Mouse (Mus musculus): Measurements from ENCODE around the gene Prkx. TPM values are rescaled to one million over a fixed set of nuclear protein-coding genes. Genes with fewer than 3 reads are reported as not detected.

Prkx gene
- polyA plus RNA-seq, 1 experiment: 11.6 TPM

DNA sequence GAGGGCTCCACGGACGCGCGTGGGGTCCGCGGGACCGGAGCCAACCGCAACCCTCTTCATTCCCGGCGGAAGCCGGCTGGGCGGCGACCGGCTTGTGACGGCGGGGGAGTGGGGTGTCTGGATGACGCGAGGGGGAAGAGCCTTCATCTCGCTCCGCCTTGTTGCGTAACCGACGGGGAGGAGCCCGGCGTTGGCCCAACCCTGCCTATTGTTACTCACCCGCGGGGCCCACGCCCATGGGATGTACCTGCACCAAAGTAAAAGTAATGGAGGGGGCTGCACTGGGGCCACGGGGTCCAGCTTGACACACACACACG is 262 bp downstream of the Prkx start:
- peaks cover 45% of the 10 kb centered on the region for H3K79me2 ChIP-seq (ENCODE audit: control insufficient read depth, insufficient read depth)
- peak overlapping the region; percentile 70 for H3K4me3 ChIP-seq
- no peaks in the 10 kb centered on the region for H3K36me3 ChIP-seq (ENCODE audit: control insufficient read depth, insufficient read depth)
- H3K4me2 ChIP-seq (ENCODE audit: low read depth): peak overlapping the region; percentile 69
- H3ac ChIP-seq (ENCODE audit: control insufficient read depth, insufficient read length): no peak overlapping the region
- TF ChIP-seq CEBPB (IDR thresholded peaks at IDR 0.05; ENCODE audit: insufficient read depth, poor library complexity, severe bottlenecking) (peak; percentile 81), SRF (IDR thresholded peaks at IDR 0.05; ENCODE audit: control insufficient read depth, insufficient read length, low read depth) (no peak), MYOG (IDR thresholded peaks at IDR 0.05; ENCODE audit: control insufficient read depth in 1 of 3, insufficient read depth in 1 of 3, insufficient read length in 2 of 3, low read depth in 2 of 3) (no peak), MAX (IDR thresholded peaks at IDR 0.05; ENCODE audit: low read depth) (no peak), REST (IDR thresholded peaks at IDR 0.05; ENCODE audit: insufficient read depth, insufficient read length) (no peak), MYOD1 (IDR thresholded peaks at IDR 0.05; ENCODE audit: control insufficient read depth in 1 of 3, insufficient read length in 2 of 3, low read depth in 2 of 3) (no peak), USF1 (IDR thresholded peaks at IDR 0.05; ENCODE audit: low read depth) (no peak), TCF3 (IDR thresholded peaks at IDR 0.05; ENCODE audit: insufficient read length, low read depth) (no peak), POLR2AphosphoS2 (IDR thresholded peaks at IDR 0.05; ENCODE audit: insufficient read length, low read depth) (peak; percentile 66), E2F4 (IDR thresholded peaks at IDR 0.05; ENCODE audit: insufficient read depth) (no peak), POLR2A (IDR thresholded peaks at IDR 0.05; ENCODE audit: insufficient read length, low read depth) (peak; percentile 83), TCF12 (IDR thresholded peaks at IDR 0.05; ENCODE audit: insufficient read depth, poor library complexity, severe bottlenecking) (no peak)
- H3K27me3 ChIP-seq (ENCODE audit: control insufficient read depth, insufficient read depth, insufficient read length): no peaks in the 10 kb centered on the region

DNA sequence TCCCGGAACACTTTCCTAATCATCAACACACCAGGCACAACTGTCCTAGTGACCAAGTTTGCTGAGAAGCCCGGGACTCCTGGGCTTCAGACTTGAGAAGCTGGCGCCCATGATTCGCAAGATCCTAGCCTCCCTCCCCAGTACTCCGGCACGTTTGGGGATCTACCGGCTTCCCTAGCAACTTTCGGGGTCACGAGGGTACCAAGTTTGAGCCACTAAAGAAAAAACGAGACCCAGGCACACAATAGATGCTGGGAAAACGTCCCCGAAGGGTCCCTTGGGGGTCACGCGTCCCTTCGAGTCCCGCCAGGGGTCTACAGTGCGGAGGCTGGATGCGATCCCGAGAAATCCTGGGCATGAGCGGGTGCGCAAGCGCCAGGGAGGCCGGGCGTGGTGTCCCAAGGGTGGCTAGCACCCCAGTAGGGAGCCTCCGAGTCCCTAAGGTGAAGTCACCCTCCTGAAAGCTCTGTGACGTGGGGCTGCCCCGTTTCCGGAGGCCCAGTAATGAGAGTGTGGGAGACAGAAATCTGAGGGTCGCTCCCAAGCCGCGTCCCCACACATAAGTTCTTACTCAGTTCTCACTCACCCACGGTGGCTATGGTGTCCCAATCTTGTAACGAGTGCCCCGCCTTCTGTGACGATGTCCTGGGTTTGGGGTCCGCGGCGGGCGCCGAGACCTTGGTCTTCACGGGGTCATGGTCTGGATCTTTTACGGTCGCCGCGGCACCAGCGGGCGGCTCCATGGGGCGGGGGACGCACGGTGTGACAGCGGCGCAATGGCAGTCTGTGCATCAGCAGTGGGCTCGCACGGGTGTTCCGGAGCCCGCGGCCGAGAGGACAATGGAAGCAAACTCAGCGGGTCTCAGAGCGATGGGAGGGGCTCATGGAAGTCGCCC is 868 bp downstream of the Prkx start:
- Histone ChIP-seq H3K4me2 (ENCODE audit: low read depth) (peak overlapping the region; percentile 81), H3K27me3 (ENCODE audit: control insufficient read depth, insufficient read depth, insufficient read length) (no peaks in the 10 kb centered on the region)
- TF ChIP-seq REST (IDR thresholded peaks at IDR 0.05; ENCODE audit: insufficient read depth, insufficient read length) (no peak), MYOD1 (IDR thresholded peaks at IDR 0.05; ENCODE audit: control insufficient read depth in 1 of 3, insufficient read length in 2 of 3, low read depth in 2 of 3) (no peak), TCF3 (IDR thresholded peaks at IDR 0.05; ENCODE audit: insufficient read length, low read depth) (no peak), USF1 (IDR thresholded peaks at IDR 0.05; ENCODE audit: low read depth) (no peak), MYOG (IDR thresholded peaks at IDR 0.05; ENCODE audit: control insufficient read depth in 1 of 3, insufficient read depth in 1 of 3, insufficient read length in 2 of 3, low read depth in 2 of 3) (no peak), POLR2A (IDR thresholded peaks at IDR 0.05; ENCODE audit: insufficient read length, low read depth) (no peak), TCF12 (IDR thresholded peaks at IDR 0.05; ENCODE audit: insufficient read depth, poor library complexity, severe bottlenecking) (no peak), MAX (IDR thresholded peaks at IDR 0.05; ENCODE audit: low read depth) (no peak), E2F4 (IDR thresholded peaks at IDR 0.05; ENCODE audit: insufficient read depth) (no peak), SRF (IDR thresholded peaks at IDR 0.05; ENCODE audit: control insufficient read depth, insufficient read length, low read depth) (no peak), CEBPB (IDR thresholded peaks at IDR 0.05; ENCODE audit: insufficient read depth, poor library complexity, severe bottlenecking) (no peak), POLR2AphosphoS2 (IDR thresholded peaks at IDR 0.05; ENCODE audit: insufficient read length, low read depth) (no peak)

DNA sequence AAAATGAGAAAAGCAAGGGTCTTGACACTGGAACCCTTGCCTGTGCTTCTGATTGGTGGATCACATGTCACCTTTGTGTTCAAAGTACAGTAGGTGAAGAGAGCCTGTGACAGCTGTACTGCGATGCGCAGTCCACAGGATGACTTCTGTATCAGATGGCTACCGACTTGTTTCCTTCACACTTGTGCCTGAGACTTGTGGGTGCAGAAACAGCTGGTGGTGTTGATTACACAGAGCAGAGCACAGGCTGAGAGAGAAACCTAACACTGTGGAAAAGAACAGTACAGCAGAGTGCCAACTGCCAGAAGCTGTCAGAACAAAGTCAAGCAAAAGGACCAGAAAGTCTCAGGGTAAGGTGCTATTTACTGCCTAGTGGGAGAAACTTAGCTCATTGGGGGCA is 7.4 kb downstream of the Prkx start:
- no peaks in the 10 kb centered on the region for H3K36me3 ChIP-seq (ENCODE audit: control insufficient read depth, insufficient read depth)
- no peaks in the 10 kb centered on the region for H3K27me3 ChIP-seq (ENCODE audit: control insufficient read depth, insufficient read depth, insufficient read length)
- H3K79me2 ChIP-seq (ENCODE audit: control insufficient read depth, insufficient read depth): peaks cover 52% of the 10 kb centered on the region
- H3ac ChIP-seq (ENCODE audit: control insufficient read depth, insufficient read length): no peak overlapping the region
- H3K4me2 ChIP-seq (ENCODE audit: low read depth): peak overlapping the region; percentile 13
- TF ChIP-seq E2F4 (IDR thresholded peaks at IDR 0.05; ENCODE audit: insufficient read depth): no peak
- no peak for TF ChIP-seq SRF (IDR thresholded peaks at IDR 0.05; ENCODE audit: control insufficient read depth, insufficient read length, low read depth)
- TF ChIP-seq MYOD1 (IDR thresholded peaks at IDR 0.05; ENCODE audit: control insufficient read depth in 1 of 3, insufficient read length in 2 of 3, low read depth in 2 of 3): peak; percentile 1 to 84 (median 79)
- TF ChIP-seq TCF12 (IDR thresholded peaks at IDR 0.05; ENCODE audit: insufficient read depth, poor library complexity, severe bottlenecking): peak; percentile 27
- TF ChIP-seq MYOG (IDR thresholded peaks at IDR 0.05; ENCODE audit: control insufficient read depth in 1 of 3, insufficient read depth in 1 of 3, insufficient read length in 2 of 3, low read depth in 2 of 3): peak; percentile 42 to 88 (median 88)
- H3K4me3 ChIP-seq: no peak overlapping the region

More for the DNA sequence above, 868 bp downstream of the Prkx start:
- no peak overlapping the region for H3ac ChIP-seq (ENCODE audit: control insufficient read depth, insufficient read length)
- H3K4me3 ChIP-seq: peak overlapping the region; percentile 70
- peaks cover 51% of the 10 kb centered on the region for H3K79me2 ChIP-seq (ENCODE audit: control insufficient read depth, insufficient read depth)
- H3K36me3 ChIP-seq (ENCODE audit: control insufficient read depth, insufficient read depth): no peaks in the 10 kb centered on the region

DNA sequence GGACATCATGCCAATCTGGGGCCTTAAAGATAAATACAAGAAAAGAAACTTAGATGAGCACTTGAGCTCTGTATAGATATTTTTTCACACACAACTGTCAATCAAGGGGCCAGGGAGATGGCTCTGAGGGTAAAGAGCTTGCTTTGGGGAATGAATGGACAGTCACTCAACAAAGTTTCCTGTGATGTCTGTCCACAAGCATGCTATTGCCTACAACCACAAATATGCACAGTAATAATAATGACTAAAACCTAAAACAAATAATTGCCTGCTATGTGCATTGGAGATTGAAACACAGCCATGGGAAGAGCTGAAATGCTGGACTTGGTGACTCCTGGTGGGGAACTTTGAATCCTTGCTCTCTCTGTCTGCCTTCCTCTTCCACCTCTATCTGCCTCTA is 9.7 kb downstream of the Prkx start:
- Histone ChIP-seq H3K4me2 (ENCODE audit: low read depth) (peak overlapping the region; percentile 22), H3K79me2 (ENCODE audit: control insufficient read depth, insufficient read depth) (peaks cover 30% of the 10 kb centered on the region), H3ac (ENCODE audit: control insufficient read depth, insufficient read length) (no peak overlapping the region), H3K4me3 (no peak overlapping the region), H3K36me3 (ENCODE audit: control insufficient read depth, insufficient read depth) (no peaks in the 10 kb centered on the region), H3K27me3 (ENCODE audit: control insufficient read depth, insufficient read depth, insufficient read length) (no peaks in the 10 kb centered on the region)
- no peak for TF ChIP-seq MYOG (IDR thresholded peaks at IDR 0.05; ENCODE audit: control insufficient read depth in 1 of 3, insufficient read depth in 1 of 3, insufficient read length in 2 of 3, low read depth in 2 of 3)
- no peak for TF ChIP-seq TCF3 (IDR thresholded peaks at IDR 0.05; ENCODE audit: insufficient read length, low read depth)

DNA sequence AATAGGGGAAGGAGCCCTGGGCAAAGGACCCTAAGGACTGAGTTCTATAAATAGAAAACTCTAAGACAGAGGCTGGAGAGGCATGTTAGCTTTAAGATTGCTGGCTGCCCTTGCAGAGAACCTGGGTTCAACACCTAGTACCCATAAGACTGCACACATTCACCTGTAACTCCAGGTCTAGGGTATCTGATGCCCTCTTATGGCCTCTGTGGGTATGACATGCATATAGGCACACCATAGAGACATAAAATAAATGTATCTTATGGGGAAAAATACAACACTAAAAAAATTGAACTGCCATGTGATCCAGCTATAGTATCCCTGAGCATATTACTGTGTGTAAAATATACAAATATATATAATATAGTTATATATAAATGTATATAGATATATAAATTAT is 18.3 kb downstream of the Prkx start:
- H3K4me3 ChIP-seq: no peak overlapping the region

More for the DNA sequence above, 18.3 kb downstream of the Prkx start:
- no peaks in the 10 kb centered on the region for H3K79me2 ChIP-seq (ENCODE audit: control insufficient read depth, insufficient read depth)
- no peak overlapping the region for H3K4me2 ChIP-seq (ENCODE audit: low read depth)
- no peaks in the 10 kb centered on the region for H3K27me3 ChIP-seq (ENCODE audit: control insufficient read depth, insufficient read depth, insufficient read length)
- no peaks in the 10 kb centered on the region for H3K36me3 ChIP-seq (ENCODE audit: control insufficient read depth, insufficient read depth)
- H3ac ChIP-seq (ENCODE audit: control insufficient read depth, insufficient read length): no peak overlapping the region
- TF ChIP-seq REST (IDR thresholded peaks at IDR 0.05; ENCODE audit: insufficient read depth, insufficient read length): no peak
- TF ChIP-seq MYOG (IDR thresholded peaks at IDR 0.05; ENCODE audit: control insufficient read depth in 1 of 3, insufficient read depth in 1 of 3, insufficient read length in 2 of 3, low read depth in 2 of 3): no peak
